Mouse (Mus musculus): ENCODE measurements at regions not wholly inside any gene's neighbourhood (a gene's known extent, or its start where the extent isn't known, plus 50 kb on each side); places are given as distances from the start of the nearest gene placed in this dataset.
A peak's percentile ranks its signal among the peaks of the same experiment; 100 is the strongest.

GRCm38 (mm10) chr2:102970221-102970620 lies 68.8 kb upstream of the Cd44 start:
- no peak for DNase-seq
- intact Hi-C loops (cut with DNase I) = no loop called here

- intact Hi-C loops (cut with DNase I) = no loop called here
Observed at GRCm38 (mm10) chr2:102967950-102968722, 66.7 kb upstream of the Cd44 start.

GRCm38 (mm10) chr2:102967417-102967816 lies 66.0 kb upstream of the Cd44 start:
- intact Hi-C loops (cut with DNase I) = no loop called here
- no peak for DNase-seq

More at GRCm38 (mm10) chr2:102967950-102968722, 66.7 kb upstream of the Cd44 start:
- DNase-seq = no peak

- intact Hi-C loops (cut with DNase I) = no loop called here
Observed at GRCm38 (mm10) chr2:102959067-102959645, 57.7 kb upstream of the Cd44 start.

GRCm38 (mm10) chr2:102958529-102958928 lies 57.1 kb upstream of the Cd44 start:
- intact Hi-C loops (cut with DNase I) = no loop called here
- DNase-seq = no peak

More at GRCm38 (mm10) chr2:102959067-102959645, 57.7 kb upstream of the Cd44 start:
- peak; percentile 3 for DNase-seq

- no peak for DNase-seq
- intact Hi-C loops (cut with DNase I) = no loop called here
Observed at GRCm38 (mm10) chr2:102957811-102958210, 56.3 kb upstream of the Cd44 start.

GRCm38 (mm10) chr2:102956858-102957242 lies 55.4 kb upstream of the Cd44 start:
- DNase-seq = no peak
- intact Hi-C loops (cut with DNase I) = no loop called here

GRCm38 (mm10) chr2:102956108-102956857 lies 54.8 kb upstream of the Cd44 start:
- intact Hi-C loops (cut with DNase I) = no loop called here
- no peak for DNase-seq

- no peak for DNase-seq
- intact Hi-C loops (cut with DNase I) = no loop called here
Observed at GRCm38 (mm10) chr2:102955232-102955631, 53.8 kb upstream of the Cd44 start.

All from left cerebral cortex, postnatal 4 days (tissue).